ENCODE assay signal across 17 mouse cellular contexts in genomic region chr14:57726172-57726571, GRCm38 (mm10). TPM values are rescaled to one million over a fixed set of nuclear protein-coding genes. Genes with fewer than 3 reads are reported as not detected.
DNase-seq lines count a peak whose midpoint lies in the region; ATAC-seq and TF ChIP-seq lines count a peak whose summit lies in the region.
"Had no signal": no experiment of that assay in that cellular context is flagged by ENCODE, and none has a peak within 500 bp of the region (broad histone marks: within the 10 kb centered on the region; RNA-seq: fewer than 3 reads in every experiment).

No protein-coding gene starts in this region.

- H3K4me2 ChIP-seq in heart, postnatal 0 days (ENCODE audit: low read depth, low read length) = no peak overlapping the region
- no peak overlapping the region for H3K4me2 ChIP-seq in stomach, postnatal 0 days (replicated peaks; ENCODE audit: low read depth)
- H3K4me2 ChIP-seq: embryonic facial prominence, embryonic 12.5 days; kidney, embryonic 15.5 days; liver, embryonic 15.5 days; neural tube, embryonic 13.5 days had no signal

- 82% methylated on average over 8 of the region's 8 CpGs for WGBS in heart, postnatal 0 days
- WGBS in stomach, postnatal 0 days = 81% methylated on average over 8 of the region's 8 CpGs

- TF ChIP-seq EP300 in heart, postnatal 0 days (IDR thresholded peaks at IDR 0.05; ENCODE audit: low read depth) = no peak
- no peak for TF ChIP-seq EP300 in stomach, postnatal 0 days (optimal IDR thresholded peaks at IDR 0.05)

- H3K36me3 ChIP-seq in heart, postnatal 0 days (replicated peaks; ENCODE audit: control insufficient read depth, insufficient read depth, low read length) = peaks cover 23% of the 10 kb centered on the region
- H3K36me3 ChIP-seq in testis, adult 2 months (ENCODE audit: control insufficient read depth, insufficient read depth, low read length) = no peaks in the 10 kb centered on the region
- H3K36me3 ChIP-seq in stomach, postnatal 0 days (ENCODE audit: control insufficient read depth, insufficient read depth, low read length) = 0 out of 2 replicates have a peak, but pooled peaks cover 4% of the 10 kb centered on the region

- H3K27me3 ChIP-seq in heart, postnatal 0 days (ENCODE audit: control insufficient read depth, insufficient read depth, low read length) = no peaks in the 10 kb centered on the region
- H3K27me3 ChIP-seq in testis, adult 2 months (ENCODE audit: control insufficient read depth, insufficient read depth, low read length) = no peaks in the 10 kb centered on the region
- H3K27me3 ChIP-seq in stomach, postnatal 0 days (ENCODE audit: control insufficient read depth, insufficient read depth, low read length) = no peaks in the 10 kb centered on the region
- H3K27me3 ChIP-seq: embryonic facial prominence, embryonic 12.5 days; kidney, embryonic 15.5 days; liver, embryonic 15.5 days; neural tube, embryonic 13.5 days had no signal

- intact Hi-C loops in heart, postnatal 25 days (cut with DNase I) = loop anchor here (2.0 kb wide), 1 partner anchor 13 kb away; no protein-coding TSS in a partner anchor

- no peak overlapping the region for H3K4me3 ChIP-seq in heart, postnatal 0 days (ENCODE audit: low read depth, low read length)
- H3K4me3 ChIP-seq in testis, adult 2 months (ENCODE audit: control insufficient read depth, low read depth, low read length) = no peak overlapping the region
- H3K4me3 ChIP-seq in stomach, postnatal 0 days (ENCODE audit: low read depth, low read length) = no peak overlapping the region
- H3K4me3 ChIP-seq: embryonic facial prominence, embryonic 12.5 days; kidney, embryonic 15.5 days; liver, embryonic 15.5 days; midbrain, embryonic 10.5 days; neural tube, embryonic 13.5 days had no signal

- no peak for DNase-seq in heart, postnatal 0 days (ENCODE audit: low spot score)
- no peak for DNase-seq in heart, postnatal 25 days (ENCODE audit: low spot score)
- no peak for DNase-seq in testis, postnatal 10 days (ENCODE audit: low spot score)
- DNase-seq in R1 (ENCODE audit: low read depth, low spot score) = peak; percentile 78
- DNase-seq in stomach, postnatal 0 days (ENCODE audit: low spot score) = no peak
- DNase-seq in cerebellum, adult 18-20 months = no peak
- no peak for DNase-seq in cerebellum, adult 9-10 months
- DNase-seq: adrenal gland, postnatal 10 days; cerebellum, adult 8-10 months; heart, adult 11 months had no signal

- ATAC-seq in heart, postnatal 0 days (ENCODE audit: insufficient read depth, low read depth) = no peak
- ATAC-seq in stomach, postnatal 0 days (ENCODE audit: low FRiP score, low TSS enrichment) = no peak

- peaks cover 24% of the 10 kb centered on the region for H3K4me1 ChIP-seq in heart, postnatal 0 days (ENCODE audit: control insufficient read depth, insufficient read depth)
- no peaks in the 10 kb centered on the region; the same call in 1 of the 2 replicates for H3K4me1 ChIP-seq in testis, adult 2 months (ENCODE audit: control insufficient read depth, insufficient read depth, low read length)
- H3K4me1 ChIP-seq in stomach, postnatal 0 days (replicated peaks; ENCODE audit: control insufficient read depth, insufficient read depth) = peaks cover 9% of the 10 kb centered on the region

- peak; percentile 12; the same call in 1 of the 2 replicates for TF ChIP-seq CTCF in heart, postnatal 0 days (IDR thresholded peaks at IDR 0.05; ENCODE audit: low read depth)
- peak; percentile 80; the same call in 1 of the 2 replicates for TF ChIP-seq CTCF in testis, adult 2 months (IDR thresholded peaks at IDR 0.05; ENCODE audit: control insufficient read depth, insufficient read depth, insufficient replicate concordance, low read depth, low read length)
- peak; percentile 55 for TF ChIP-seq CTCF in stomach, postnatal 0 days (IDR thresholded peaks at IDR 0.05; ENCODE audit: low read depth)

- no peak for TF ChIP-seq POLR2A in testis, adult 2 months (IDR thresholded peaks at IDR 0.05; ENCODE audit: control insufficient read depth, low read depth, low read length)

- no peaks in the 10 kb centered on the region for H3K9me3 ChIP-seq in heart, postnatal 0 days (replicated peaks; ENCODE audit: control insufficient read depth, low read length)
- no peaks in the 10 kb centered on the region for H3K9me3 ChIP-seq in stomach, postnatal 0 days (ENCODE audit: control insufficient read depth, low read length)
- H3K9me3 ChIP-seq: embryonic facial prominence, embryonic 12.5 days; kidney, embryonic 15.5 days; liver, embryonic 15.5 days; neural tube, embryonic 13.5 days had no signal

- no peak overlapping the region for H3K27ac ChIP-seq in heart, postnatal 0 days (ENCODE audit: low read depth)
- no peak overlapping the region for H3K27ac ChIP-seq in testis, adult 2 months (ENCODE audit: control insufficient read depth, insufficient read depth, low read depth, low read length)
- no peak overlapping the region for H3K27ac ChIP-seq in stomach, postnatal 0 days (replicated peaks)
- H3K27ac ChIP-seq: embryonic facial prominence, embryonic 12.5 days; kidney, embryonic 15.5 days; liver, embryonic 15.5 days; midbrain, embryonic 10.5 days; neural tube, embryonic 13.5 days had no signal

- H3K9ac ChIP-seq in heart, postnatal 0 days (replicated peaks; ENCODE audit: low read depth, low read length) = no peak overlapping the region
- H3K9ac ChIP-seq in stomach, postnatal 0 days (ENCODE audit: low read length) = no peak overlapping the region
- H3K9ac ChIP-seq: embryonic facial prominence, embryonic 12.5 days; kidney, embryonic 15.5 days; liver, embryonic 15.5 days; neural tube, embryonic 13.5 days had no signal

RNA-seq across cellular contexts. Expression of gene Gm49361, which starts 19.7 kb away (rescaled TPM):
- not detected in 2 replicates for total RNA-seq in heart, postnatal 0 days (2014; rRNA removed; ENCODE audit: low replicate concordance)
- not detected in 2 replicates for polyA plus RNA-seq in heart, postnatal 0 days (2015; fragmentation: Nextera tagmentation; extraction: Ambion mirVana)
- total RNA-seq in heart, postnatal 25 days (2021) = 1 to 10 TPM in 1 of 2 experiments, under 1 TPM in 1; 0.99 to 2.1 TPM
- 4.2 and 7.1 TPM in 2 replicates for polyA plus RNA-seq in testis, adult 2 months (2012; rRNA removed)
- polyA plus RNA-seq in stomach, postnatal 0 days (2015; fragmentation: Nextera tagmentation; extraction: Ambion mirVana) = not detected in 2 replicates
- total RNA-seq: hematopoietic stem cell, adult 5-6 weeks had no signal
- polyA plus RNA-seq: embryonic facial prominence, embryonic 12.5 days; kidney, embryonic 15.5 days; liver, embryonic 15.5 days; midbrain, embryonic 10.5 days; neural tube, embryonic 13.5 days had no signal

RNA-seq across cellular contexts. Expression of gene Lats2, which starts 32.0 kb away (rescaled TPM):
- total RNA-seq in heart, postnatal 0 days (2014; rRNA removed; ENCODE audit: low replicate concordance) = 43.7 and 68.4 TPM in 2 replicates
- 16.0 and 17.2 TPM in 2 replicates for polyA plus RNA-seq in heart, postnatal 0 days (2015; fragmentation: Nextera tagmentation; extraction: Ambion mirVana)
- 10 to 100 TPM; 35.8 to 37.9 TPM for total RNA-seq in heart, postnatal 25 days (2021)
- polyA plus RNA-seq in testis, adult 2 months (2012; rRNA removed) = 74.4 and 86.7 TPM in 2 replicates
- 10.9 and 11.5 TPM in 2 replicates for polyA plus RNA-seq in stomach, postnatal 0 days (2015; fragmentation: Nextera tagmentation; extraction: Ambion mirVana)

Comparison
In these comparisons a context has a peak if more than half of its experiments do, and no peak if none do; other contexts are left out.
1. CTCF ChIP-seq: peak in every context shown above with its lines; median percentile 80 in testis, adult 2 months; 55 in stomach, postnatal 0 days; 12 in heart, postnatal 0 days.